Mouse (Mus musculus) left cerebral cortex, postnatal 36 days (tissue): ENCODE measurements around the gene Lyg2. TPM values are rescaled to one million over a fixed set of nuclear protein-coding genes. Genes with fewer than 3 reads are reported as not detected.

Experiments
- DNase-seq, 2 experiments: peaks; one replicate each; pipeline ENCODE4 v3.0.0; 2021 to 2022; ENCODE audit warnings: low spot score in 2 of 2, mixed read lengths in 1 of 2
- intact Hi-C: fragments of 180-260 bp; cut with DNase I; formaldehyde crosslinking; loops from one replicate; pipeline ENCODE4 v1.15.1; 2025
- total RNA-seq, 2 experiments: library from RNA; stranded (reverse); gene quantifications; 2 replicates each; pipeline ENCODE4 v1.2.3; 2021

The Lyg2 gene
- total RNA-seq, 2 experiments from 2014 or later, result not detected

- DNase-seq, result no peak
- intact Hi-C loops, result no loop called here
These were observed 27.1 kb downstream of the Lyg2 start for GRCm38 (mm10) chr1:37889206-37889605.

DNA sequence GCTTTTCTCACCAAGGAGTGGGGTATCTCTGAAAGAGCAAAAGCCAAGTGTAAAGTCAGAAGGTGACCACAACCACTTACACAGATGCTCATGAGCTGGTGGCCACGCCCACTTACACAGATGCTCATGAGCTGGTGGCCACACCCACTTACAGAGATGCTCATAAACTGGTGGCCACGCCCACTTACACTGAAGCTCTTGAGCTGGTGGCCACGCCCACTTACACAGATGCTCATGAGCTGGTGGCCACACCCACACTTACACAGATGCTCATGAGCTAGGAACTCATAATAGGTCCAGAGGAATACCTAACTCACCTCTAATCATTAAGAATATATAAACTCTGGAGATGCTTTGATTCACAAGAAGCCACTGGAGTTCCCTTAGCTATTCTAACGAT is 31.8 kb downstream of the Lyg2 start:
- intact Hi-C loops, result no loop called here

GRCm38 (mm10) chr1:37883411-37883810 is 32.9 kb downstream of the Lyg2 start:
- DNase-seq, result no peak
- intact Hi-C loops, result no loop called here

More for the DNA sequence above, 31.8 kb downstream of the Lyg2 start:
- DNase-seq, result no peak

GRCm38 (mm10) chr1:37877736-37878460 is 38.4 kb downstream of the Lyg2 start:
- DNase-seq, result no peak
- intact Hi-C loops, result no loop called here

GRCm38 (mm10) chr1:37873157-37873556 is 43.1 kb downstream of the Lyg2 start:
- intact Hi-C loops, result no loop called here
- no peak for DNase-seq

GRCm38 (mm10) chr1:37872131-37873067 is 43.9 kb downstream of the Lyg2 start:
- peak; percentile 81 to 83 for DNase-seq
- intact Hi-C loops, result no loop called here

DNA sequence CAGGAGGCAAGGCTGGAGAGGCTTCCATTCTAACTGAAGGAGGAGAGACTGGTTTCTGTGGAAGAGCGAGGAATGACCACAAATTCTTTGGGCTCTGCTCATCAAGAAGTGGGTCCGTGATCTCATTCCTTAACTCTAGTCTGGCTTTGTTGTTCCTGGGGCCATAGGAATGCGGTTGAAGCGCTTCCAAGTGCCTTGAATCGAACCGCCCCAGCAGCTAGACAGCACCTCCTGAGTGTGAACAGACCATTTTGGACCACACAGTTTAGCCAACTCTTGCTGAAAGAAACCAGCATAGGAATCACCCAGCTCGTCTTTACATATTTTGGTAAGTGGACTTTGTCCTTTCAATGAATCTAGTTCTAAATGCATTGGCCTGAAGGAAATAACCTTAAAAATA is 44.6 kb downstream of the Lyg2 start, which contains the start of gene Lipt1:
Gene Lipt1 (plus strand): TSS at position 35 of the 400 bp plus-strand sequence.
- DNase-seq, result peak in 1 of 2 experiments; percentile 29
- intact Hi-C loops, result no loop called here

GRCm38 (mm10) chr1:37869362-37869761 is 46.9 kb downstream of the Lyg2 start:
- DNase-seq, result no peak
- intact Hi-C loops, result loop anchor here (5.0 kb wide), 1 partner anchor 192 kb away; no protein-coding TSS in a partner anchor

- intact Hi-C loops, result loop anchor here (5.0 kb wide), 1 partner anchor 191 kb away; no protein-coding TSS in a partner anchor
- no peak for DNase-seq
These were observed 47.7 kb downstream of the Lyg2 start for GRCm38 (mm10) chr1:37868640-37869039.

DNA sequence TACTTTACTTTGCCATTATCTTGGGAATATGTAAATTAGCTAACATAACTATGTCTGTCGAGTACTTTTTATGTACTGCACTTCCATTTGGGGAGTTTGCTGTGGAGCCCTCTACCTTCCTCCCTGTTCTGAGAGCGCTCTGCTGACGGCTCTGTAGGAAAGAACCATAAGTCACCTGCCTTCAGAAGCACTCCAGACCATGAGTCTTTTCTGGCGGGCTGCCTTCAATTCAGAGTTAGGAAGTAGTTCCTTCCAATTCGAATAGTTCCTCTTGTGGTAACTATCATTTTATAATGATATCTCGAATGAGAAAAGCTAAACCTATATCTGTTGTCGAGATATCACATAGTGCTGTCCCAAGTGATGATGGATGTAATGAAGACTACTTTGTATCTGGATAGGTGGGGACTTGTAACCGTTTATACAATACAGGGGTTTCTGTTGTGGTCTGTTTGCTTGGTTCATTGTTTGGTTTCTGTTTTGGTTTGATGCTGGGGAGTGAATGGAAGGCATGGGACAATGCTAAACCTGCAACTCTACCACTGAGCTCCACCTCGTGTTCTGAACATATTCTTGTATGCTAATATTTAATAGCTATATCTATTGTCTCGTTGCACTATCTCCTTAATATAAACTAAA is 48.5 kb downstream of the Lyg2 start:
- intact Hi-C loops, result loop anchor here (5.0 kb wide), 1 partner anchor 191 kb away; no protein-coding TSS in a partner anchor

GRCm38 (mm10) chr1:37867056-37867455 is 49.2 kb downstream of the Lyg2 start:
- DNase-seq, result no peak
- intact Hi-C loops, result loop anchor here (5.0 kb wide), 1 partner anchor 190 kb away; no protein-coding TSS in a partner anchor

More for the DNA sequence above, 48.5 kb downstream of the Lyg2 start:
- DNase-seq, result no peak

DNA sequence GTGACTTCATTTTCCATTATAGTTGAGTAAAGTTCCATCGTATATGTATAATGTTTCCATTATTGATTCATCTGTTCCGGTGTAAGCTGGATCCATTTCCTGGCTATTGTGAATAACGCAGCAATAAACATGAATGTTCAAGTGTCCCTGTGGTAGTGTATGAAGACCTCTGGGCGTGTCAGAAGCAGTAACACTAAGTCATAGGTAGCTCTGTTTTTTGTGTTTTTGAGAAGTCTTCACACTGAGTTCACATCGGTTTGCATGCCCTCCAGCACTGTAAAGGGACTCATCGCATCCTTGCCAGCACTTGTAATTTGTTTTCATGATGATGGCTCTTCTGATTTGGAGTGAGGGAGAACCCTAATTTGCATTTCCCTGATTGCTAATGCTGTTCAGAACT is 50.0 kb downstream of the Lyg2 start, which contains the start of gene Tsga10:
Gene Tsga10 (minus strand): TSS at position 144 of the 400 bp plus-strand sequence.
- intact Hi-C loops, result loop anchor here (5.0 kb wide), 1 partner anchor 189 kb away; no protein-coding TSS in a partner anchor
- no peak for DNase-seq

GRCm38 (mm10) chr1:37865401-37866215 is 50.7 kb downstream of the Lyg2 start:
- intact Hi-C loops, result loop anchor here (2.0 to 5.0 kb wide), 3 partner anchors 25 to 188 kb away; partner anchors contain the start of genes Mitd1 and Mrpl30
- no peak for DNase-seq

DNA sequence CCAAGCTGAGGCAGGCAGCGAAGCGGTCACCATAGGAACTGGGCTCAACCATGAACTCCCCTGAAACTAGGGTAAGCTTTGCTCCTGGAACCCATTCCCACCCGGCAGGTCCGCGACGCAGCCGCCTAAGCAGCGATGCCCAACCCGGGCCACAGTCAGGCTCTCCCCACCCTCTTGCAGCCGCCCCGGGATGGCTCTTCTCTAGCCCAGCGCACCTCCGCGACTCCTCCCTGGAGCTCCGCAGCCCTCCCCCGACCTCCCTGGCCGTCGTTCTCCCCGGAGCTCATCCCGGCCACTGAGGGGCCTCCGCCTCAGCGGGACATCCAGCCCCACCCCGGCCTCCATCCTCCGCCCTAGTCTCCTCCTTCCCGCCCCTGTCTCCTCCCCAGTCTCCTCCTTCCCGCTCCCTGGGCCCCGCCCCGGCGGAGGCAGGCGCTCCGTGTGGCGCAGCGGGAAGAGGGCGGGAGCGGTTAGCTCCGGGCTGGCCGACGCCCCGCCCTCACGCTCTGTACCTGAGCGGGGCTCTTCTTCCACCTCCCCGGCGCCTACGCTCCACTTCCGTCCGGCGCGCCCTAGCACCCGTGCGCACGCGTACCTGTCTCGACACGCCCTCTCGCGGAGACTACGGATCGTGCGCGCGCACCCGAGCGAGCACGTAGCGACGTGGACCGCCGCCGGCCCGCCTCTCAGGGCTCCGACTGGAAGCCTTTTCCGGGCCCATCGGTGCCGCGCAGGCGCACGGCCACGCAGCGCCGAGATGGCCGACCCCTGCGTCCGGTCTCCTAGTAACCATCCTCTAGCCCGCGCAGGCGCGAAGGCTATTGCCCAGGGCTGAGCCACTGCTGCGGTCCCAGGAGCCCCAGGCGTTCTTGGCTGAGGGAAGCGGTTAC is 51.5 kb downstream of the Lyg2 start:
- peak; percentile 100 for DNase-seq
- intact Hi-C loops, result loop anchor here (1.0 to 5.0 kb wide), 4 partner anchors 26 to 187 kb away; partner anchors contain the start of genes Mitd1 and Mrpl30
